Mouse (Mus musculus) cerebellum, adult (tissue): ENCODE measurements around the gene Map3k7.

ENCODE experiments used
- ATAC-seq: cut with Nextera tagmentation; 2 replicates; pipeline ENCODE4 v1.9.2; 2017; ENCODE audit warnings: mild to moderate bottlenecking, moderate library complexity, mixed read lengths; ENCODE audit not compliant: insufficient number of reproducible peaks, low FRiP score, low TSS enrichment

The Map3k7 gene

GRCm38 (mm10) chr4:31963354-31964193, at the start of gene Map3k7:
Map3k7 (plus strand) TSS chr4:31964097.
- ATAC-seq, result peak; percentile 95

GRCm38 (mm10) chr4:31915114-31915513, 48.8 kb upstream of the Map3k7 start:
- ATAC-seq, result no peak

GRCm38 (mm10) chr4:31918717-31919116, 45.2 kb upstream of the Map3k7 start:
- no peak for ATAC-seq

GRCm38 (mm10) chr4:31922215-31922614, 41.7 kb upstream of the Map3k7 start:
- no peak for ATAC-seq

GRCm38 (mm10) chr4:31923437-31923836, 40.5 kb upstream of the Map3k7 start:
- no peak for ATAC-seq

- ATAC-seq, result no peak
These were observed 39.4 kb upstream of the Map3k7 start for GRCm38 (mm10) chr4:31924301-31925185.

- no peak for ATAC-seq
These were observed 30.7 kb upstream of the Map3k7 start for GRCm38 (mm10) chr4:31933171-31933570.

GRCm38 (mm10) chr4:31935831-31936306, 28.0 kb upstream of the Map3k7 start:
- no peak for ATAC-seq

GRCm38 (mm10) chr4:31936358-31936757, 27.5 kb upstream of the Map3k7 start:
- no peak for ATAC-seq

GRCm38 (mm10) chr4:31936911-31937375, 27.0 kb upstream of the Map3k7 start:
- ATAC-seq, result no peak

- peak; percentile 40; the same call in 1 of the 2 replicates for ATAC-seq
These were observed 26.3 kb upstream of the Map3k7 start for GRCm38 (mm10) chr4:31937376-31938281.

GRCm38 (mm10) chr4:31938416-31939106, 25.3 kb upstream of the Map3k7 start:
- no peak for ATAC-seq

- ATAC-seq, result no peak
These were observed 22.3 kb upstream of the Map3k7 start for GRCm38 (mm10) chr4:31941616-31942015.

- ATAC-seq, result no peak
These were observed 20.9 kb upstream of the Map3k7 start for GRCm38 (mm10) chr4:31943045-31943444.

- no peak for ATAC-seq
These were observed 438 bp downstream of the Map3k7 start for GRCm38 (mm10) chr4:31964194-31964875.

GRCm38 (mm10) chr4:31965208-31965607, 1.3 kb downstream of the Map3k7 start:
- ATAC-seq, result no peak

GRCm38 (mm10) chr4:31971437-31971836, 7.5 kb downstream of the Map3k7 start:
- ATAC-seq, result no peak

GRCm38 (mm10) chr4:31972181-31972580, 8.3 kb downstream of the Map3k7 start:
- ATAC-seq, result no peak
